ENCODE assay signal across 8 mouse cellular contexts in the genomic region with DNA sequence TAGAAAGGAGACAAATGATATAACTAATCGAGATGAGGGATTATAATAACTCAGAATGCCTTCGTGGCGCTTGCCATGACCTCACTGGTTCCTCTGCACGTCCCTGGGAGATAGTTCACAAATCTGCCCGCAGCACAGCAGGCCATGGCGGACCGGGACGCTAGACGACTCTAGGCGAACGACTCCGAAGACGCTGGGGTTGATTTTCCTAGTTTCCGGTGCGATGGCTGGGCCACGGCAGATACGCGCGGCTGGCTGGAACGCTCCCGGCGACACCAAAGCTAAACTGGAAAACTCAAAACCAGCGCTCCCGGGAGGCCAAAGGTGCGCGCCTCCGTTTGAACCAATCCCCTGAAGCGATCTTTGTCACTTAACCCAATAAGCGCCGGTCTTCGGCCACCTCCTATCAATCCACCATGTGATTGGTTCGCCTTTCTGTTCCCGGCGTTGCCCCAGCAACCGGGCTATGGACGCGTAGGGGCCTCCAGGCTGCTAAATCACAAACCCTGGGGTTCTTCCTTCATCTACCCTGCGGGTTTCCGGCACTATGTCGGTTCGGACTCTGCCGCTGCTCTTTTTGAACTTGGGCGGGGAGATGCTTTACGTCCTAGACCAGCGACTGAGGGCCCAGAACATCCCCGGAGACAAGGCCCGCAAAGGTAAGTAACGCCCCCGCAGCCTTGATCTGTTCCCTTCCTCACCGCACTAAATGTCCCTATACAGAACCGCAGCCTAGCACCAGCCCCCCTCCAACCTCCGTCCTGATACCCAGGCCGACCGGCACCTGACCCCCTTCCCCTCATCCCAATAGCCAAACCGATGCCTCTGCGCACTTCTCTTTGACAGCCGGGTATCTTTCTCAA. TPM values are rescaled to one million over a fixed set of nuclear protein-coding genes. Genes with fewer than 3 reads are reported as not detected.
DNase-seq lines count a peak whose midpoint lies in the region; ATAC-seq and TF ChIP-seq lines count a peak whose summit lies in the region.

TSS of gene Oscp1 (plus strand) at position 432 of the 863 bp plus-strand sequence.

- peaks cover 4% of the 10 kb centered on the region for H3K36me3 ChIP-seq in forebrain, embryonic 11.5 days (ENCODE audit: control insufficient read depth, insufficient read depth, low read length)
- H3K36me3 ChIP-seq in heart, postnatal 0 days (replicated peaks; ENCODE audit: control insufficient read depth, insufficient read depth, low read length), result peaks cover 25% of the 10 kb centered on the region
- H3K36me3 ChIP-seq in liver, embryonic 16.5 days (ENCODE audit: control insufficient read depth, insufficient read depth), result peaks cover 5% of the 10 kb centered on the region; the same call in 1 of the 2 replicates
- peaks cover 38% of the 10 kb centered on the region for H3K36me3 ChIP-seq in neural tube, embryonic 13.5 days
- H3K36me3 ChIP-seq in testis, adult 2 months (ENCODE audit: control insufficient read depth, insufficient read depth, low read length), result peaks cover 2% of the 10 kb centered on the region; the same call in 1 of the 2 replicates

- peak; percentile 80 to 90 for DNase-seq in CD8-positive naive resting alpha-beta T cell, adult 2 months (ENCODE audit: low read depth in 2 of 2, low spot score in 2 of 2)
- DNase-seq in c-Kit-positive CD71-negative TER-119-negative erythroid progenitor cells, embryonic 14.5 days (ENCODE audit: low read depth), result peak; percentile 89
- DNase-seq in forebrain, embryonic 11.5 days (ENCODE audit: low spot score), result peak; percentile 94
- peak; percentile 93 for DNase-seq in heart, postnatal 0 days (ENCODE audit: low spot score)
- peak; percentile 91 to 95 for DNase-seq in kidney, postnatal 4 days

- peak; percentile 47; the same call in 1 of the 2 replicates for TF ChIP-seq POLR2A in testis, adult 2 months (IDR thresholded peaks at IDR 0.05; ENCODE audit: control insufficient read depth, low read depth, low read length)

- H3K9ac ChIP-seq in forebrain, embryonic 11.5 days (ENCODE audit: low read length), result peak within 1 kb of the TSS; percentile 80
- peak within 1 kb of the TSS; percentile 52 for H3K9ac ChIP-seq in heart, postnatal 0 days (replicated peaks; ENCODE audit: low read depth, low read length)
- peak within 1 kb of the TSS; percentile 76 for H3K9ac ChIP-seq in liver, embryonic 16.5 days (ENCODE audit: low read depth, low read length)
- H3K9ac ChIP-seq in neural tube, embryonic 13.5 days, result peak within 1 kb of the TSS; percentile 81

- no peaks in the 10 kb centered on the region for H3K9me3 ChIP-seq in forebrain, embryonic 11.5 days (ENCODE audit: control insufficient read depth, low read length)
- H3K9me3 ChIP-seq in heart, postnatal 0 days (replicated peaks; ENCODE audit: control insufficient read depth, low read length), result no peaks in the 10 kb centered on the region
- no peaks in the 10 kb centered on the region for H3K9me3 ChIP-seq in liver, embryonic 16.5 days (replicated peaks; ENCODE audit: control insufficient read depth, low read length)
- H3K9me3 ChIP-seq in neural tube, embryonic 13.5 days, result no peaks in the 10 kb centered on the region

- peak; percentile 99 for ATAC-seq in forebrain, embryonic 11.5 days (replicated peaks; ENCODE audit: low FRiP score)
- ATAC-seq in heart, postnatal 0 days (ENCODE audit: insufficient read depth, low read depth), result peak; percentile 98
- ATAC-seq in liver, embryonic 16.5 days (ENCODE audit: low read depth), result peak; percentile 98
- ATAC-seq in neural tube, embryonic 13.5 days (ENCODE audit: low read depth), result peak; percentile 98

- no peak for TF ChIP-seq CTCF in heart, postnatal 0 days (IDR thresholded peaks at IDR 0.05; ENCODE audit: low read depth)
- no peak for TF ChIP-seq CTCF in testis, adult 2 months (IDR thresholded peaks at IDR 0.05; ENCODE audit: control insufficient read depth, insufficient read depth, insufficient replicate concordance, low read depth, low read length)

- H3K4me2 ChIP-seq in forebrain, embryonic 11.5 days (ENCODE audit: low read depth, low read length, severe bottlenecking), result peak within 1 kb of the TSS; percentile 68
- peak within 1 kb of the TSS; percentile 83 for H3K4me2 ChIP-seq in heart, postnatal 0 days (ENCODE audit: low read depth, low read length)
- H3K4me2 ChIP-seq in liver, embryonic 16.5 days (ENCODE audit: low read depth, low read length), result peak within 1 kb of the TSS; percentile 79
- H3K4me2 ChIP-seq in neural tube, embryonic 13.5 days, result peak within 1 kb of the TSS; percentile 74

- H3K27ac ChIP-seq in forebrain, embryonic 11.5 days (ENCODE audit: low read depth, low read length), result 0 out of 2 replicates have a peak within 1 kb of the TSS, but pooled peaks have one; percentile 43
- H3K27ac ChIP-seq in heart, postnatal 0 days (ENCODE audit: low read depth), result no peak within 1 kb of the TSS
- H3K27ac ChIP-seq in liver, embryonic 16.5 days (ENCODE audit: low read length), result peak within 1 kb of the TSS; percentile 86
- peak within 1 kb of the TSS; percentile 64 for H3K27ac ChIP-seq in neural tube, embryonic 13.5 days (replicated peaks)
- peak within 1 kb of the TSS; percentile 87 for H3K27ac ChIP-seq in testis, adult 2 months (ENCODE audit: control insufficient read depth, insufficient read depth, low read depth, low read length)

- WGBS in forebrain, embryonic 11.5 days, result under 1% methylated on average over 57 of the region's 57 CpGs
- under 1% methylated on average over 57 of the region's 57 CpGs for WGBS in heart, postnatal 0 days
- WGBS in liver, embryonic 16.5 days (ENCODE audit: insufficient replicate concordance), result under 1% methylated on average over 57 of the region's 57 CpGs
- WGBS in neural tube, embryonic 13.5 days, result under 1% methylated on average over 57 of the region's 57 CpGs

- no peaks in the 10 kb centered on the region for H3K4me1 ChIP-seq in forebrain, embryonic 11.5 days (replicated peaks; ENCODE audit: control insufficient read depth, insufficient read depth, low read length)
- H3K4me1 ChIP-seq in heart, postnatal 0 days (ENCODE audit: control insufficient read depth, insufficient read depth), result peaks cover 4% of the 10 kb centered on the region; the same call in 1 of the 2 replicates
- peaks cover 21% of the 10 kb centered on the region for H3K4me1 ChIP-seq in liver, embryonic 16.5 days (ENCODE audit: control insufficient read depth, low read depth, low read length)
- peaks cover 23% of the 10 kb centered on the region for H3K4me1 ChIP-seq in neural tube, embryonic 13.5 days (replicated peaks)
- H3K4me1 ChIP-seq in testis, adult 2 months (ENCODE audit: control insufficient read depth, insufficient read depth, low read length), result peaks cover 3% of the 10 kb centered on the region; the same call in 1 of the 2 replicates

- peak; percentile 77 for TF ChIP-seq EP300 in heart, postnatal 0 days (IDR thresholded peaks at IDR 0.05; ENCODE audit: low read depth)

- peak within 1 kb of the TSS; percentile 65 for H3K4me3 ChIP-seq in forebrain, embryonic 11.5 days (ENCODE audit: low read depth, low read length)
- peak within 1 kb of the TSS; percentile 63 for H3K4me3 ChIP-seq in heart, postnatal 0 days (ENCODE audit: low read depth, low read length)
- peak within 1 kb of the TSS; percentile 82 for H3K4me3 ChIP-seq in liver, embryonic 16.5 days (ENCODE audit: low read depth, low read length)
- peak within 1 kb of the TSS; percentile 71 for H3K4me3 ChIP-seq in neural tube, embryonic 13.5 days
- peak within 1 kb of the TSS; percentile 99 for H3K4me3 ChIP-seq in testis, adult 2 months (ENCODE audit: control insufficient read depth, low read depth, low read length)

- H3K27me3 ChIP-seq in forebrain, embryonic 11.5 days (ENCODE audit: control insufficient read depth, insufficient read depth, low read length), result no peaks in the 10 kb centered on the region
- no peaks in the 10 kb centered on the region for H3K27me3 ChIP-seq in heart, postnatal 0 days (ENCODE audit: control insufficient read depth, insufficient read depth, low read length)
- no peaks in the 10 kb centered on the region for H3K27me3 ChIP-seq in liver, embryonic 16.5 days (ENCODE audit: control insufficient read depth, insufficient read depth, low read depth, low read length)
- H3K27me3 ChIP-seq in neural tube, embryonic 13.5 days, result no peaks in the 10 kb centered on the region
- H3K27me3 ChIP-seq in testis, adult 2 months (ENCODE audit: control insufficient read depth, insufficient read depth, low read length), result no peaks in the 10 kb centered on the region

RNA-seq across cellular contexts. Expression of gene Oscp1, which starts in this region (rescaled TPM):
- polyA plus RNA-seq in forebrain, embryonic 11.5 days (2014; fragmentation: Nextera tagmentation; extraction: Ambion mirVana), result 26.3 and 27.8 TPM in 2 replicates
- total RNA-seq in heart, postnatal 0 days (2014; rRNA removed; ENCODE audit: low replicate concordance), result 1.4 and 5.9 TPM in 2 replicates
- polyA plus RNA-seq in heart, postnatal 0 days (2015; fragmentation: Nextera tagmentation; extraction: Ambion mirVana), result 3.8 and 4.2 TPM in 2 replicates
- polyA plus RNA-seq in liver, embryonic 16.5 days (2015; fragmentation: Nextera tagmentation; extraction: Ambion mirVana), result 1.4 TPM in 2 replicates
- 30.1 and 30.2 TPM in 2 replicates for polyA plus RNA-seq in neural tube, embryonic 13.5 days (2015; fragmentation: Nextera tagmentation; extraction: Ambion mirVana)
- 166 and 189 TPM in 2 replicates for polyA plus RNA-seq in testis, adult 2 months (2012; rRNA removed)
